Mouse (Mus musculus) splenic B cell, adult 2 months (primary cell): Measurements from ENCODE around the gene Gpr149.

ENCODE experiments used
- DNase-seq: peaks from one replicate; pipeline ENCODE4 v3.0.0-alpha.2; 2011; ENCODE audit warnings: low read depth, low spot score
- H3K27me3 ChIP-seq: 2 replicates; pipeline ENCODE4 v1.6.1; 2012; ENCODE audit warnings: mild to moderate bottlenecking, low read length, moderate library complexity, mixed read lengths; ENCODE audit not compliant: control insufficient read depth, poor library complexity, insufficient read depth, severe bottlenecking
- H3K36me3 ChIP-seq: 2 replicates; pipeline ENCODE4 v1.6.1; 2012; ENCODE audit warnings: mild to moderate bottlenecking, low read length, moderate library complexity, mixed read lengths; ENCODE audit not compliant: control insufficient read depth, poor library complexity, insufficient read depth, severe bottlenecking

The Gpr149 gene

GRCm38 (mm10) chr3:62492568-62492967, 112.4 kb downstream of the Gpr149 start:
- H3K27me3 ChIP-seq, result no peaks in the 10 kb centered on the region
- peak; percentile 13 for DNase-seq
- H3K36me3 ChIP-seq, result peaks cover 21% of the 10 kb centered on the region

GRCm38 (mm10) chr3:62484340-62484739, 120.6 kb downstream of the Gpr149 start:
- Histone ChIP-seq H3K36me3 (peaks cover 10% of the 10 kb centered on the region; the same call in 1 of the 2 replicates), H3K27me3 (no peaks in the 10 kb centered on the region)
- no peak for DNase-seq
